Mouse (Mus musculus): ENCODE data around the gene Dpp3. TPM values are rescaled to one million over a fixed set of nuclear protein-coding genes. Genes with fewer than 3 reads are reported as not detected.

Gene Dpp3
- polyA plus RNA-seq, 1 experiment from 2014 or later, result 152 TPM

DNA sequence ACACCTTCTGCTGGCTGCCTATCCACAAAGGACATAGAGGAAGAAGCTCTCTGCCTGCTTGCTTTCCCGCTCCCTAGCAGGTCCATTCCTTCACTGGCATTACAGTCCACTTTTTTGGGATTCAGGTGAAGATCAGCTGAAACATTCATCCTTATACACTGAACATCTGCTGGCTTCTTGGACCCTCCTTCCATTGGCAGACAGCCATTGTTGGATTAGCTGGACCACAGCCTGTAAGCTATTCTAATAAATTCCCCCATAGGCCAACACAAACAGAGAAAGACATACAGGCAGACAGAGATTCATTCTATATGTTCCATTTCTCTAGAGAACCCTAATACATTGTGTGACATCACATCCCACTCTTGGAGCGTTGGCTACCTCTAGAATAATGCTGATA, 8.8 kb upstream of the Dpp3 start:
- Histone ChIP-seq H3K4me3 (ENCODE audit: low read depth, low read length) (no peak overlapping the region), H3K4me1 (replicated peaks; ENCODE audit: control insufficient read depth, insufficient read depth, low read length) (no peaks in the 10 kb centered on the region), H3K27me3 (ENCODE audit: control insufficient read depth, insufficient read depth, low read length) (peaks cover 4% of the 10 kb centered on the region), H3K9me3 (ENCODE audit: control insufficient read depth, low read length) (no peaks in the 10 kb centered on the region), H3K27ac (ENCODE audit: low read depth, low read length) (no peak overlapping the region), H3K9ac (ENCODE audit: low read length) (no peak overlapping the region), H3K36me3 (ENCODE audit: control insufficient read depth, insufficient read depth, low read length) (no peaks in the 10 kb centered on the region), H3K4me2 (ENCODE audit: low read depth, low read length, severe bottlenecking) (no peak overlapping the region)
- WGBS, result 76% methylated on average over 2 of the region's 2 CpGs
- DNase-seq (ENCODE audit: low spot score) (no peak), ATAC-seq (replicated peaks; ENCODE audit: low FRiP score) (no peak)

DNA sequence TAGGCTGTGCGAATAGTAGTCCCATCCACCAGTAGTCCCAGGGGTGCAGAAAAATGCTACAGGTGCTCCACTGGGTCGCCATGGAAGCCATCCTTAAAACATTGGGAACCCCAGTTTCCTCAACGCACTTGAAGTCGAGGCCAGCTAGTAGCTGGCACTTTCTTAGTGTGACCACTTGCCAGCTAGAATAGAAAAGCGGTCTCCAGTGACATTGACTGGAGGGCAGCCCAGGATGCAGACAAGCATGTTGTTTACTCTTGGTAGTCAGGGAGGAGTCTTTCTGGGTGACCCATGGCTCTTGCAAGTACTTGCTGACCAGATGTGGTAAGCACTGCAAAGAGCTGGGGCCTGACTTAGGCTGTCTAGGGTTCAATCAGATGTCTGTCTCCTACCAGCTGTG, 694 bp upstream of the Dpp3 start:
- Histone ChIP-seq H3K36me3 (ENCODE audit: control insufficient read depth, insufficient read depth, low read length) (peaks cover 7% of the 10 kb centered on the region), H3K27ac (ENCODE audit: low read depth, low read length) (peak overlapping the region; percentile 44; the same call in 1 of the 2 replicates), H3K4me1 (replicated peaks; ENCODE audit: control insufficient read depth, insufficient read depth, low read length) (peaks cover 9% of the 10 kb centered on the region; the same call in 1 of the 2 replicates), H3K9ac (ENCODE audit: low read length) (peak overlapping the region; percentile 68), H3K27me3 (ENCODE audit: control insufficient read depth, insufficient read depth, low read length) (no peaks in the 10 kb centered on the region), H3K9me3 (ENCODE audit: control insufficient read depth, low read length) (no peaks in the 10 kb centered on the region), H3K4me3 (ENCODE audit: low read depth, low read length) (peak overlapping the region; percentile 57; the same call in 1 of the 2 replicates), H3K4me2 (ENCODE audit: low read depth, low read length, severe bottlenecking) (peak overlapping the region; percentile 59)
- DNase-seq (ENCODE audit: low spot score) (no peak), ATAC-seq (replicated peaks; ENCODE audit: low FRiP score) (no peak; the same call in 1 of the 2 replicates)
- 59% methylated on average over 5 of the region's 5 CpGs for WGBS

DNA sequence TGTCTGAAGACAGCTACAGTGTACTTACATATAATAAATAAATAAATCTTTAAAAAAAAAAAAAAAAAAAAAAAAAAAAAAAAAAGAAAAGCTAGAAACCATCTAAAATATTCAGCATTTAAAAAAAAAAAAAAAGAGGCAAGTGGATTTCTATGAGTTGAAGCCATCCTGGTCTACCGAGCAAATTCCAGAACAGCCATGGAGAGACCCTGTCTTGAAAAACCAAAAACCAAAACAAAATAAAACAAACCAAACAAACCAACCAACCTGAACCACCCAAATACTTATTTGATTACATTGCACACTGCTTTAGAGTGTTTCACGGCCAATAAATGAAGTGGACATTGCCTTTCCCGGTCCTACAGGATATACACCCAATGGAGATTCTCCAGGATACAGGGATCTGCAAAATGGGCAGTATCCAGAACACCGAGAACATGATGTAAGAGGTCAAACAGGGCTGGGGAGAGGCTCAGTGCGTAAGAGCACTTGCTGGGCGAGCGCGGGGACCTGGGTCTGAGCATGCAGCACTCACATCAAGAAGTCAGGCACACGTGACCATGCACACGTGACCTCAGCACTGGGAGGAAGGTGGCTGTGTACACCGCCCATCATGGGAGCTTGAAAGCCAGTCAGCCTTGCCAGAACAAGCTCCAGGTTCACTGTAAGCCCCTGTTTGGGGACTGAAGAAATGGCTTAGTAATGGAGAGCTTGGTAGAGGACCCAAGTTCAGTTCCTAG, 2.8 kb downstream of the Dpp3 start:
- Histone ChIP-seq H3K9me3 (ENCODE audit: control insufficient read depth, low read length) (no peaks in the 10 kb centered on the region), H3K4me3 (ENCODE audit: low read depth, low read length) (no peak overlapping the region), H3K9ac (ENCODE audit: low read length) (no peak overlapping the region), H3K4me1 (replicated peaks; ENCODE audit: control insufficient read depth, insufficient read depth, low read length) (peaks cover 9% of the 10 kb centered on the region; the same call in 1 of the 2 replicates), H3K36me3 (ENCODE audit: control insufficient read depth, insufficient read depth, low read length) (peaks cover 17% of the 10 kb centered on the region), H3K27me3 (ENCODE audit: control insufficient read depth, insufficient read depth, low read length) (no peaks in the 10 kb centered on the region), H3K4me2 (ENCODE audit: low read depth, low read length, severe bottlenecking) (no peak overlapping the region), H3K27ac (ENCODE audit: low read depth, low read length) (no peak overlapping the region)
- ATAC-seq (replicated peaks; ENCODE audit: low FRiP score), result no peak
- 96% methylated on average over 11 of the region's 11 CpGs for WGBS
- no peak for DNase-seq (ENCODE audit: low spot score)

DNA sequence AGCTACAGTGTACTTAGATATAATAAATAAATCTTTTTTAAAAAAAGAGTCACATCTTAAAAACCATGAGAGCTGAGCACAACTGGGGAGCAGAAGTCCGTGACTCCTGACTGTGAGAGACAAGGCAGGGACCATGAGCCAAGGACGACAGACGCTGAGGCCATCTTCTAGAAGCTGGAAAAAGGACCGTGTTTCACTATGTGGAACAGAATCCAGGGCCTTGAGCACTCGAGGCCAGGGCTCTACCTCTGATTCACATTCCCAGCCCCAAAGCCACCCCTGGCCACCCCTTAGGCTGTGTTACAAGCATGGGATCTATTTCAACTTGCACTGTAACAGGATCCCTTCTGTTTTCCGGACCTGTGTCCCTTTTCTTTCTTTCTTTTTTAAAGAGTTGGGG, 8.4 kb downstream of the Dpp3 start:
- no peaks in the 10 kb centered on the region for H3K9me3 ChIP-seq (ENCODE audit: control insufficient read depth, low read length)
- H3K36me3 ChIP-seq (ENCODE audit: control insufficient read depth, insufficient read depth, low read length), result peaks cover 23% of the 10 kb centered on the region
- no peak overlapping the region for H3K27ac ChIP-seq (ENCODE audit: low read depth, low read length)
- no peak overlapping the region for H3K9ac ChIP-seq (ENCODE audit: low read length)
- H3K4me2 ChIP-seq (ENCODE audit: low read depth, low read length, severe bottlenecking), result no peak overlapping the region
- H3K4me1 ChIP-seq (replicated peaks; ENCODE audit: control insufficient read depth, insufficient read depth, low read length), result no peaks in the 10 kb centered on the region
- DNase-seq (ENCODE audit: low spot score) (no peak), ATAC-seq (replicated peaks; ENCODE audit: low FRiP score) (no peak)
- no peak overlapping the region for H3K4me3 ChIP-seq (ENCODE audit: low read depth, low read length)
- 86% methylated on average over 6 of the region's 6 CpGs for WGBS
- H3K27me3 ChIP-seq (ENCODE audit: control insufficient read depth, insufficient read depth, low read length), result no peaks in the 10 kb centered on the region

DNA sequence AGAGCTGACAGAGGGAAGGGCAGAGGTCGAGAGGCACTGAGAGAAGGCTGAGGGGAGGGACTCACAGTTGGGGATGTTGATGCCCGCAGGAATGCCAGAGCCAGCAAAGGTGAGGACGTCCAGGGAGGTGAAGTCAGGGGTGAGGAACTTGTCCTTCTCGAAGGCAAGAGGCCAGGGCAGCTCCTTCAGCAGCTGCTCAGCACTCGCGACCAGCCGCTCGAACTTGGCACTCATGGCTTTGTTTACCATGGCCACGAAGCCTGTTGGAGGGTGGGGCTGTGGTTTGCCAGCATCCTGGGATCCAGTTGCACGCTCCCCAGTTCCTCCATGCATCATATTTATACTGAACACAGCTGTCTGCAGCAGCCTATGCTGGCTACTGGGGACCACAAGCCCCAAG, 11.3 kb downstream of the Dpp3 start:
- peaks cover 31% of the 10 kb centered on the region for H3K36me3 ChIP-seq (ENCODE audit: control insufficient read depth, insufficient read depth, low read length)
- 93% methylated on average over 10 of the region's 10 CpGs for WGBS

DNA sequence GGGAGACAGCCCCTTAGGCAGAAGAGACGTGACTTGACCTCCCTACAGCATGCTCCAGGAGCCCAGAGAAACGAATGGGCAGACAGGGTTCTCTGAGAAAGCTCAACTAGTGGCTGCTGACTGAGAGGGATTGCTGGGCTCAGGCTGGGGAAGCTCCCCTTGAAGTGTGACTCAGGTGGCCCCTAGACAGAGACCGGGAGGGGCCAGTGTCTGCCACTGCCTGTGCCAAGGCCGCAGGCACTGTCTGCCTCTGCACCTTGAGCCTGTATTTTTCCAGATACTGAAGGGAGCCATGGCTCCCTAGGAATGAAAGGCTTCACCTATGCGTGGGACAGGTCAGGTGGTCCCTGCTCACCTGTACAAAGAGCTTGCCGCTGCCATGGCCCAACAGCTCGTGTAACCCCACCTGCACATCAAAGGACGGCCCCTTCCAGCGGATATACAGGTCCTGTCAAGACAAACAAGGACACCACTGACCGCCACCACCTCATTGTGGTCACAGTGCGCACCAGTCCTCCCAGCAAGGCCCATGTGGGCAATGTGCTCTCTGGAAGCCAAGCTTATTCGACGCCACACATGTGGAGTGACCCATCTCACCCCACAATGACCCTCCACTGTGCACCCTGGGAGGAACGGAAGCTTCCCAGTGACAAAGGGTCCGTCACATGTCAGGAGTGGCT, 12.0 kb downstream of the Dpp3 start:
- H3K36me3 ChIP-seq (ENCODE audit: control insufficient read depth, insufficient read depth, low read length), result peaks cover 31% of the 10 kb centered on the region
- DNase-seq (ENCODE audit: low spot score) (no peak), ATAC-seq (replicated peaks; ENCODE audit: low FRiP score) (no peak)
- H3K4me3 ChIP-seq (ENCODE audit: low read depth, low read length), result no peak overlapping the region
- no peaks in the 10 kb centered on the region for H3K9me3 ChIP-seq (ENCODE audit: control insufficient read depth, low read length)
- H3K9ac ChIP-seq (ENCODE audit: low read length), result no peak overlapping the region
- H3K27me3 ChIP-seq (ENCODE audit: control insufficient read depth, insufficient read depth, low read length), result no peaks in the 10 kb centered on the region
- no peak overlapping the region for H3K4me2 ChIP-seq (ENCODE audit: low read depth, low read length, severe bottlenecking)
- 90% methylated on average over 15 of the region's 15 CpGs for WGBS
- no peak overlapping the region for H3K27ac ChIP-seq (ENCODE audit: low read depth, low read length)
- no peaks in the 10 kb centered on the region for H3K4me1 ChIP-seq (replicated peaks; ENCODE audit: control insufficient read depth, insufficient read depth, low read length)

More for the DNA sequence above, 11.3 kb downstream of the Dpp3 start:
- DNase-seq (ENCODE audit: low spot score), result no peak
- H3K4me3 ChIP-seq (ENCODE audit: low read depth, low read length), result no peak overlapping the region
- no peak for ATAC-seq (replicated peaks; ENCODE audit: low FRiP score)
- H3K9me3 ChIP-seq (ENCODE audit: control insufficient read depth, low read length), result no peaks in the 10 kb centered on the region
- H3K4me1 ChIP-seq (replicated peaks; ENCODE audit: control insufficient read depth, insufficient read depth, low read length), result no peaks in the 10 kb centered on the region
- no peak overlapping the region for H3K9ac ChIP-seq (ENCODE audit: low read length)
- H3K4me2 ChIP-seq (ENCODE audit: low read depth, low read length, severe bottlenecking), result no peak overlapping the region
- no peak overlapping the region for H3K27ac ChIP-seq (ENCODE audit: low read depth, low read length)
- H3K27me3 ChIP-seq (ENCODE audit: control insufficient read depth, insufficient read depth, low read length), result no peaks in the 10 kb centered on the region

DNA sequence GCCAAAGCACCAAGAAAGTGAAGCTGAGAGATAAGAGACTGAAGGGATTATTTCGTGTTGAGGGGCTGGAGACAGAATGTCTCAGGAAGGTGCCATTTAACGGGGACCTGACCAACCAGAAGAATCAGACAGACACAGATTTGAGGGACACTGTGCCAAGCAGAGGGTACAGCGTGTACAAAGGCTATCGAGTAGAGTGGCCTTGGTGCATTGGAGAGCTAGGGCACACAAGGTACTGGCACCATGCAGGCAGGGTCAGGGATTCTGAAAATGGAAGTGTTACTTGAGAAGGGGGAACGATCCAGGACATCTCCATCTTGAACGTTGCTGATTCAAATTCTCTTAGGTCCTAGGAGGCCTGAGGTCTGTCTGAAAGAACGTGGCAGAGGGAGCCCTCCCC, 18.7 kb downstream of the Dpp3 start:
- no peak for ATAC-seq (replicated peaks; ENCODE audit: low FRiP score)
- H3K27me3 ChIP-seq (ENCODE audit: control insufficient read depth, insufficient read depth, low read length), result no peaks in the 10 kb centered on the region
- peaks cover 8% of the 10 kb centered on the region; the same call in 1 of the 2 replicates for H3K36me3 ChIP-seq (ENCODE audit: control insufficient read depth, insufficient read depth, low read length)
- no peak overlapping the region for H3K9ac ChIP-seq (ENCODE audit: low read length)
- H3K4me1 ChIP-seq (replicated peaks; ENCODE audit: control insufficient read depth, insufficient read depth, low read length), result 0 out of 2 replicates have a peak, but pooled peaks cover 3% of the 10 kb centered on the region
- 92% methylated on average over 7 of the region's 7 CpGs for WGBS
- no peak overlapping the region for H3K4me3 ChIP-seq (ENCODE audit: low read depth, low read length)
- H3K4me2 ChIP-seq (ENCODE audit: low read depth, low read length, severe bottlenecking), result no peak overlapping the region
- no peaks in the 10 kb centered on the region for H3K9me3 ChIP-seq (ENCODE audit: control insufficient read depth, low read length)
- H3K27ac ChIP-seq (ENCODE audit: low read depth, low read length), result no peak overlapping the region
- no peak for DNase-seq (ENCODE audit: low spot score)

DNA sequence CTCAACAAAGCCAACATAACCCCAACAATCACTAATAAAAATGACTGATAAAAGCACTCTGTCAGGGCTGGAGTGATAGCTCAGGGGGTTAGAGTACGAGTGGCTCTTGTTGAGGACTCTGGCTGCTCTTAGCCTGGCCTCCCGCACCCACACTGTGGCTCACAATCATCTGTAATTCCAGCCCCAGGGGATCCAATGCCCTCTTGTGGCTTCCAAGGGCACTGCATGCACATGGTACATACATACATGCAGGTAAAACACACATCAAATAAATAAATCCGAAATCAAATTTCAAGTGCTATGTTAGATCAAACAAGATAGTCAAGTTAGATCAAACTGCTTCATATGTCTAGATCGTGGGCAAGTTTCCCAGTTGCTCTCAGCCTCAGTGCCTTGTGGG, 20.0 kb downstream of the Dpp3 start:
- Histone ChIP-seq H3K9ac (ENCODE audit: low read length) (no peak overlapping the region), H3K36me3 (ENCODE audit: control insufficient read depth, insufficient read depth, low read length) (no peaks in the 10 kb centered on the region; the same call in 1 of the 2 replicates), H3K27me3 (ENCODE audit: control insufficient read depth, insufficient read depth, low read length) (no peaks in the 10 kb centered on the region), H3K9me3 (ENCODE audit: control insufficient read depth, low read length) (no peaks in the 10 kb centered on the region), H3K4me3 (ENCODE audit: low read depth, low read length) (no peak overlapping the region), H3K4me1 (replicated peaks; ENCODE audit: control insufficient read depth, insufficient read depth, low read length) (0 out of 2 replicates have a peak, but pooled peaks cover 3% of the 10 kb centered on the region), H3K27ac (ENCODE audit: low read depth, low read length) (no peak overlapping the region), H3K4me2 (ENCODE audit: low read depth, low read length, severe bottlenecking) (no peak overlapping the region)
- WGBS, result 91% methylated on average over 4 of the region's 4 CpGs
- no peak for DNase-seq (ENCODE audit: low spot score)
- no peak for ATAC-seq (replicated peaks; ENCODE audit: low FRiP score)
